Mouse (Mus musculus) ES-E14 (cell line): ENCODE results near the gene Mrps27. TPM values are rescaled to one million over a fixed set of nuclear protein-coding genes. Genes with fewer than 3 reads are reported as not detected.

Experiments used
- DNase-seq: peaks from one replicate; pipeline ENCODE4 v3.0.0-alpha.2; 2013; ENCODE audit warnings: low read depth, low spot score
- H3K27ac ChIP-seq: 2 replicates; pipeline ENCODE4 v1.5.1; 2012; ENCODE audit warnings: low read depth, mild to moderate bottlenecking, low read length, moderate library complexity, mixed read lengths; ENCODE audit not compliant: poor library complexity, insufficient read depth, severe bottlenecking
- H3K36me3 ChIP-seq: 2 replicates; pipeline ENCODE4 v1.6.1; 2012; ENCODE audit warnings: mild to moderate bottlenecking, low read length, moderate library complexity, mixed read lengths; ENCODE audit not compliant: control insufficient read depth, poor library complexity, insufficient read depth, severe bottlenecking
- H3K4me1 ChIP-seq, 2 experiments: fragments of 150-350 bp in 1 of 2; sonication (generic) in 1 of 2; 2 replicates each; pipeline ENCODE4 v1.6.1; 2012; ENCODE audit warnings: low read length in 2 of 2, mild to moderate bottlenecking in 1 of 2, mixed read lengths in 1 of 2; ENCODE audit not compliant: control insufficient read depth in 2 of 2, insufficient read depth in 2 of 2, poor library complexity in 1 of 2
- H3K4me3 ChIP-seq, 2 experiments: fragments of 150-350 bp in 1 of 2; sonication (generic) in 1 of 2; 2 replicates each; pipeline ENCODE4 v1.5.1; 2012; ENCODE audit warnings: low read length in 2 of 2, low read depth in 1 of 2, mild to moderate bottlenecking in 1 of 2, mixed read lengths in 1 of 2; ENCODE audit not compliant: insufficient read depth in 1 of 2, poor library complexity in 1 of 2, severe bottlenecking in 1 of 2
- H3K9ac ChIP-seq: 2 replicates; pipeline ENCODE4 v1.6.1; 2012; ENCODE audit warnings: low read depth, mild to moderate bottlenecking, low read length, mixed read lengths; ENCODE audit not compliant: poor library complexity, insufficient read depth, severe bottlenecking
- H3K9me3 ChIP-seq: fragments of 150-350 bp; sonication (generic); 2 replicates; pipeline ENCODE4 v1.6.1; 2012; ENCODE audit warnings: low read depth, mild to moderate bottlenecking, low read length; ENCODE audit not compliant: control insufficient read depth, insufficient read depth
- CHD2 ChIP-seq: IDR thresholded peaks from 2 replicates; pipeline ENCODE4 v1.6.1; 2014; ENCODE audit warnings: mild to moderate bottlenecking, low read depth, low read length, inconsistent platforms
- HCFC1 ChIP-seq: IDR thresholded peaks from 2 replicates; pipeline ENCODE4 v1.6.1; 2012; ENCODE audit warnings: low read length, inconsistent platforms, borderline replicate concordance; ENCODE audit not compliant: insufficient read depth
- MAFK ChIP-seq: IDR thresholded peaks from 2 replicates; pipeline ENCODE4 v1.6.1; 2014; ENCODE audit warnings: mild to moderate bottlenecking, low read depth, low read length, inconsistent platforms; ENCODE audit not compliant: insufficient read depth
- ZC3H11A ChIP-seq: IDR thresholded peaks from 2 replicates; pipeline ENCODE4 v1.6.1; 2012; ENCODE audit warnings: low read depth, mild to moderate bottlenecking, inconsistent platforms, low read length, borderline replicate concordance
- ZNF384 ChIP-seq: IDR thresholded peaks from 2 replicates; pipeline ENCODE4 v1.6.1; 2012; ENCODE audit warnings: low read depth, low read length, inconsistent platforms
- in situ Hi-C, 2 experiments: fragments of 600-800 bp; cut with MboI; formaldehyde crosslinking; loops; one replicate each; pipeline ENCODE4 v1.15.1; 2025; ENCODE audit warnings: low sequenced_read_pairs in 2 of 2, inconsistent platforms in 1 of 2; ENCODE audit not compliant: unreplicated experiment in 2 of 2
- total RNA-seq: library from RNA; depleted of rRNA; stranded (reverse); fragments of 300-350 nt; gene quantifications from 2 replicates; pipeline ENCODE4 v1.2.3, GENCODE M21; 2012

Mrps27 gene
- total RNA-seq, 1 experiment, result 34.5 TPM

- Histone ChIP-seq H3K27ac (no peak overlapping the region), H3K36me3 (peaks cover 9% of the 10 kb centered on the region), H3K9ac (no peak overlapping the region), H3K4me3 (no peak overlapping the region), H3K9me3 (no peaks in the 10 kb centered on the region), H3K4me1 (peaks cover 0 to 4% of the 10 kb centered on the region in 2 experiments; a peak in 1 of 4 replicates)
- TF ChIP-seq ZNF384 (no peak), MAFK (no peak), CHD2 (no peak), ZC3H11A (no peak), HCFC1 (no peak)
- in situ Hi-C loops, result no loop called here
- no peak for DNase-seq
These were observed 53.6 kb downstream of the Mrps27 start for GRCm38 (mm10) chr13:99398149-99398701.

GRCm38 (mm10) chr13:99399373-99399772, 54.8 kb downstream of the Mrps27 start:
- Histone ChIP-seq H3K36me3 (peaks cover 9% of the 10 kb centered on the region), H3K9ac (no peak overlapping the region), H3K9me3 (no peaks in the 10 kb centered on the region), H3K4me1 (peaks cover 0 to 4% of the 10 kb centered on the region in 2 experiments; a peak in 1 of 4 replicates), H3K27ac (no peak overlapping the region), H3K4me3 (no peak overlapping the region)
- no peak for TF ChIP-seq ZC3H11A
- no peak for TF ChIP-seq ZNF384
- no peak for TF ChIP-seq CHD2
- no peak for TF ChIP-seq HCFC1
- TF ChIP-seq MAFK, result no peak
- no peak for DNase-seq
- in situ Hi-C loops, result no loop called here

GRCm38 (mm10) chr13:99409216-99409615, 64.6 kb downstream of the Mrps27 start:
- Histone ChIP-seq H3K36me3 (peaks cover 33% of the 10 kb centered on the region), H3K27ac (no peak overlapping the region), H3K9ac (no peak overlapping the region), H3K9me3 (no peaks in the 10 kb centered on the region), H3K4me3 (no peak overlapping the region), H3K4me1 (peaks cover 4 to 6% of the 10 kb centered on the region in 2 experiments; a peak in 3 of 4 replicates)
- TF ChIP-seq HCFC1, result no peak
- TF ChIP-seq CHD2, result no peak
- TF ChIP-seq ZNF384, result no peak
- TF ChIP-seq ZC3H11A, result no peak
- no peak for TF ChIP-seq MAFK
- DNase-seq, result no peak
- in situ Hi-C loops, result no loop called here

GRCm38 (mm10) chr13:99410611-99411515, 66.3 kb downstream of the Mrps27 start:
- peaks cover 5 to 17% of the 10 kb centered on the region in 2 experiments for H3K4me1 ChIP-seq
- no peak for DNase-seq
- H3K27ac ChIP-seq, result no peak overlapping the region
- H3K9ac ChIP-seq, result no peak overlapping the region
- no peaks in the 10 kb centered on the region for H3K9me3 ChIP-seq
- in situ Hi-C loops, result no loop called here
- TF ChIP-seq ZNF384 (no peak), MAFK (no peak), ZC3H11A (no peak), CHD2 (no peak), HCFC1 (no peak)
- H3K36me3 ChIP-seq, result peaks cover 35% of the 10 kb centered on the region
- no peak overlapping the region for H3K4me3 ChIP-seq
